Mouse (Mus musculus) thymus, postnatal 10 days (tissue): ENCODE data around the gene Ctsa.
A peak's percentile ranks its signal among the peaks of the same experiment; 100 is the strongest.
"Not testable (repeated sequence)": the region's sequence is repeated elsewhere in the genome, so short reads cannot be mapped to it uniquely, and the experiment has no call there.

Source experiments
- DNase-seq, 2 experiments: peaks; one replicate each; pipeline ENCODE4 v3.0.0; 2021; ENCODE audit warnings: low spot score in 2 of 2

Ctsa gene

DNA sequence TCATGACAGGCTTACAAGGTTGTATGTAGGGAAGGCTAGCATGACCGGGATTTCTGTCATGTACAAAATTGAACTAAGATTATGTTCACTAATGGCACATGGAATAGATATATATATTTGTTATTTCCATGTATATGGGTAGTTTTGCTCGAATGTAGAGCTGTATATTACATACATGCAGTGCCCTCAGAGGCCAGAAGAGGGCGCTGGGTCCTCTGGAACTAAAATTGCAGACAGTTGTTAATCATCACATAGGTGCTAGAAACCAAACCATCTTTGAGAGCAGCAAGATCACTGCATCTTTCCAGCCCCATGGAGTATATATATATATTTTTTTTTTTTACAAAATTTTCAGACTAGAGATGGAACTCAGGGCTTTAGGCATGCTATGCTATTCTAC is 13.1 kb downstream of the Ctsa start:
- no peak for DNase-seq

DNA sequence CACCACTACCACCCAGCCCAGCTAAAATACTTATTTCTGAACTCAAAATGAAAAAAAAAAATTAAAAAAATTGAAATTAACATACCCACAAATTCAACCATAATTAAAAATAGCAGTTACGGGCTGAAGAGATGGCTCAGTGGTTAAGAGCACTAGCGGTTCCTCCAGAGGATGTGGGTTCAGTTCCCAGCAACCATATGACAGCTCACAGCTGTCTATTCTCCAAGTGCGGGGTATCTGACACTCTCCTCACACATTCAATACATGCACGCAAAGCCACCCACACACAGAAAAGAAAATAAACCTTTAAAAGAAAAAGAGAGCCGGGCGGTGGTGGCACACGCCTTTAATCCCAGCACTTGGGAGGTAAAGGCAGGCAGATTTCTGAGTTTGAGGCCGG is 17.4 kb downstream of the Ctsa start:
- DNase-seq: peak; percentile 37 to 43

DNA sequence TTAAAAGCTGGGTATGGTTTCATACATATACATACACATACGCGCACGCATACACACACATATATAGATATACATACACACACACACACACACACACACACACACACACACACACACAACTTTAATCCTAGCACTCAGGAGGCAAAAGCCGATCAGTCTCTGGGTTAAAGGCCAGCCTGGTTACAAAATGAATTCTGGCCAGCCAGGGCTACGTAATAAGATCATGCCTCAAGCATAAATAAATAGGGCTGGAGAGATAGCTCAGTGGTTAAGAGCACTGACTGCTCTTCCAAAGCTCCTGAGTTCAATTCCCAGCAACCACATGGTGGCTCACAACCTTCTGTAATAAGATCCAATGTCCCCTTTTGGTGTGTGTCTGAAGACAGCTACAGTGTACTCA is 22.9 kb downstream of the Ctsa start:
- DNase-seq: not testable (repeated sequence)

DNA sequence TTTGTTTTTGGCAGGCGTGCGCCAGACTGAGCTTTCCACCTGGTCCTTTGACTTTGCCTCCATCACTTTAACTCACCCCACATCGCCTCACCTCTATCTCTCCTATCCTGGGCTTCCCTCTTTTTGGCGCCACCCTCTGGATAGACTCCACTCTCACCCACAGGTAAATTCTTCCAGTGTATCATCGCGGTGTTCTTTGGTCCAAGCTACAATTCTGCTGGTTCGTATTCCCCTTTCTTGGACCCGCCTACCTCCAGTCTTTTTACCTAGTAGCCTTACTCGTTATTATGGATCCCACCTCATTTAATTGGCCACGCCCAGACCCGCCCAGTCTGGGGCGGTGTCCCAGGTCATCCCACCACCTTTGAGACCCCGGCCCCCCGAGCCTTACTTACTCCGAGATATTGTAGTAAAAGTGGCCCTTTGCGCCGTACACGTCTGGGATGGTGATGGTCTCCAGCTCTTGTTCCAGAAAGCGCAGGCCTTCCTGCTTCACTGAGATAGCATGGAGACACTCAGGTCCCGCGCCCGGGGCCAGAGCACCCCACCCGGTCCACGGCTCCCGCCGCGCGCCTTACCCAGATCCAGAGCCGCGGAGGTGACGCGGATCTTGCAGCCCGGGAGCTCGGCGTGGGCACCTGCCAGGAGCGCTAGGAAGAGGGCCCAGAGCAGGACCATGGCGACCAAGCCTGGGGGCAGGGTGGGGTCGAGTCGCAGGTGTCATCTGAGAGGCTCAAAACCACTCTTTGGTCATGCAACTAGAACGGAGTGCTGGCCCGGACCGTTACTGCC is 23.8 kb downstream of the Ctsa start:
- no peak for DNase-seq

DNA sequence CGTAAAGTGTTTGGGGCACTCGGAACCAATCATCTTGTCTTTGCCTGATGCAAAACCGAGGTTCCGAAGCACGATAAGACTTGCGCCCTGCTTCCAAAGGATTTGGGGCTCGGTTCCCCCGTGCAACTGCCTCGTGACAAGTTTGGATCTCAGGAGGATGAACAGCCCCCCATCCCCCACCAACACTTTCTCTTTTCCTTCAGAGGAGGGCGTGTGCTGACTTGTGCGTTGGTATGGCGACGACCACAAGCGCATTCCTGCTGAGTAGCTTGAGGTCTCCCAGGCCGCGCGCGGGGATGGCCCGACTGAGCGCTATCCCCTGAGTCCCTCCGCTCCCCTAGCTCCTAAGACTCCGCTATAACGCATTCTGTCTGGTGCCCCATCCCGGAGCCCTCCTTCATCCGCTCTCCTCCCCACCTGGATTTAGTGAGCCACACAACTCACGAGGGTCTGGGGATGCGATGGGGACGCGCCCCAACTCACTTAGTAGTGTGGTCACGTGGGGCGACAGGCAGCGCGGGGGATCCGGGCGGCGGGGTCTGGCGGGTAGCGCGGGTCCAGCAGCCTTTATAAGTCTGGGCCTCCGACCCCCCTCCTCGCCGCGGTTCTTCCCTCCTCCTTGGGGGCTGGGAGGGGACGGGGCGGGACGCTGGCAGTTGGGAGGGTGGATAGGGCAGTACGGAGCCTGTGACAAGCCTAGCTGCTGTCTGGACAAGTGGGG is 24.6 kb downstream of the Ctsa start, which contains the start of gene Pltp:
Pltp (minus strand) TSS at position 611 of the 721 bp plus-strand sequence.
- no peak for DNase-seq

DNA sequence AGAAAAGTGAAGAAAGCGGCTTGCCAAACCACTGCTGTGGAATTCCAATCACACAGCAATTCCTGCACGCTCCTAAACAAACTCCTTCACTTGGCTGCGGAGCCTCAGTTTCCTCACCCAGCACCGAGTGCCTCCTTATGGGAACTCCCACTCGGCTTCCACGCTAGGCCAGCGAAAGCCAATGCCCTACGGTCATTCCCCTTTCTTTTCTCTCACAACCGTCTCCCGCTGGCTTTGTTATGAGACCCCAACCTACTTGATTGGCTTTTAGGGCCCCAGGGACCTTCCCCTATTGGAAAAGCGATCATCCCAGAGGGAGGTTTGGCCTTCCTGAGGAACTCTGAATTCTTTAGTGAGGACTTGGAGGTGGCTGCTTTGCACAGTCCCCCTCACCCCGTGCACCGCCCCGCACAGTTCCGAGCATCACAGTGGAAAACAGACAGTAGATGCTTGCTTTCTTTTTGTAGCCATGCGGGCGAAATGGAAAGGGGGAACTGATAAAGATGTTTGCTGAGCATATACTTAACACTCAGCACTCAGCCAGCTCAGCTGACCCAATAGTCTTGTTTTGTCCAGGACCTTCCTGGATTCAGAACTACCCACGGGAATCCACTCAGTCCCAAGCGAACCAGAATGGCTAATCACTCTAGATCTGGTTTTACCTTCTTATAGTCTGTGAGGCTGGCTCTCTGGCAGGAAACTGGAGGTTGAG is 25.3 kb downstream of the Ctsa start:
- no peak for DNase-seq

DNA sequence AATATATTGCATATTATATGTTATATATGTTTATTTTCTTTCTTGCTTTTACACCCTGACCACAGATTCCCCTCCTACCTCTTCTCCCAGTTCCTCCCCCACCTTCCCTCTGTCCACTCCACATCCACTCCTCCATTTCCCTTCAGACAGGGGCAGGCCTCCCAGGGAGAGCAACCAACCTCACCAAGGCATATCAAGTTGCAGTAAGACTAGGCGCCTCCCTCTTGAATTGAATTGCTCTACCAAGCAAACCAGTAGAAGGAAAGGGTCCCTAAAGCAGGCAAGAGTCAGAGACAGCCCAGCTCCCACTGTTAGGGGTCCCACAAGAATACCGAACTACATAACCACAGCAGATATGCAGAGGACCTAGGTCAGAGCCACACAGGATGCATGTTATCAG is 26.5 kb downstream of the Ctsa start:
- DNase-seq: no peak

DNA sequence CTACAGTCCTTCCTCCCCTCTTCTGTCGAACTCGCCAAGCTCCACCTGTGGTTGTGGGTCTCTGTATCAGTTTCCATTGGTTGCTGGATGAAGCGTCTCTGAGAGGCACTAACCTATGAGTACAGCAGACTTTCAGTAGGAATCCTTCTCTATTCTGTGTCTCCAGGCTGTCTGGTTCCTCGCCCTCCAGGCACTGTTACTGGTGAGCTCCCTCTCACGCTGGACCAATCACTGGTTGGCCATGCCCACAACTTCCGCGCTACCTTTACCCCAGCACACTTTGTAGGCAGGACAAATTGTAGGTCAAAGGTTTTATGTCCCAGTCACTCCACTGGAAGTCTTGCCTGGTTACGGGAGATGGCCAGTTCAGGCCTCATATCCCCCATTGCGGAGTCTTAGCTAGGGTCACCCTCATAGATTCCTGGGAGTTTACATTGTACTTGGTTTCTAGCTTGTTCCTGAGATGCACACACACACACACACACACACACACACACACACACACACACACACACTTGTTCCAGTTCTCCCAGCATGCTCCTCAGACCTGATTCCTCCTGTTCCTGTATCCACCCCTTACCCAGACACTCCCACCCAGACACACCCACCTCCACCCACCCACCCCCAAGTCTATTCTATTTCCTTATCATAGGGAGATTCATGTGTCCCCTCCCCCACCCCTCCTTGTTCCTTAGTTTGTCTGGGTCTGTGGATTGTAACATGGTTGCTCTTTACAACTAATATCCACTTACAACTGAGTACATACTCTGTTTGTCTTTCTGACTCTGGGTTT is 27.2 kb downstream of the Ctsa start:
- no peak for DNase-seq

DNA sequence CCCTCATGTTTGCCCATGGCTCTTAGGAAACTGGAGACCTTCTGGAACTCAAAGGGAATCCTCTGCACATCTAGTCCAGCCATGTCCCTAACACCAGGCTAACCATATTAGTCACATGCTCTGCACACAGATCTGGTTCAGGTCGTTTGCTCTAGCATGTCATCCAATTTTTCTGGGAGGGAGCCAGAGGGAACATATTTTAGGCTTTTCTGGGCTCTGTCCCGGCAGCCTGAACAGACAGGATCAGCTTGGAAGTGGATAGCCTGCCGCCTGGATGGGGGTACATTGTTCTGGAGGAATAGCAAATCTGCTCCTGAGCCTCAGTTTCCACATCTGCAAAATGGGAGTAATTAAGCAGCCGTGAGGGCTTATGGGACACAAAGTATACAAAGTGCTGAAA is 28.4 kb downstream of the Ctsa start:
- DNase-seq: no peak

DNA sequence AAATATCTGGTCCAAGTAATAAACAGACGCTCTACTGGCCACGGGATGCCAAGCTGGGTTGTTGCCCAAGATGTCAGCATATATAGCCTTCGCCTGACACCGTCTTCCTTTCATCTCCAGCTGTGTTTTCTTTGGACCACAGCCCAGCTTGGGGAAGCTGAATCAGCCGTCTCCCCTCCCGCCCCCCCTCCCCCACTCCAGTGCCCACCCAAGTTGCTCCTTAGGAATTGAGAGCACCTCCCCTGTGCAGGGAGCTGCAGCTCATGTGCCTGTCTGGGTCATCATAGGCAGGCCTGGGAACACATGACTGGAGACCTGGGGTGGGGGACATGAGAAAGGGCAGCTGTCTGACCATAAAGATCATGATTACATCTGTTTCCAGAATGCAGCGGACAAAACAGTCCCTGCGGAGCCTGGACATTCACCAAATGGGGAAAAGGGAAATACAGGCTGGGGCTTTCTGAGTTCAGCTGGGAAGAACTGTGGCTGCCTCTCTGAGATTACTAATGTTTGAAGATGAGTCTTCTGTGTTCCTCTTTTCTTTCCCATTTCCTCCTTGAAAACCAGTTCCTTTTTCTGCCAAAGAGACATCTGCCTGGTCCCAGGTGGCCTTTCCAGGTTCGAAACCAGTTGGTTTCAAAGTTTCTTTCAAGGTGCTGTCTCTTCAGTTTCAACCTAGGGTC is 29.6 kb downstream of the Ctsa start:
- no peak for DNase-seq

DNA sequence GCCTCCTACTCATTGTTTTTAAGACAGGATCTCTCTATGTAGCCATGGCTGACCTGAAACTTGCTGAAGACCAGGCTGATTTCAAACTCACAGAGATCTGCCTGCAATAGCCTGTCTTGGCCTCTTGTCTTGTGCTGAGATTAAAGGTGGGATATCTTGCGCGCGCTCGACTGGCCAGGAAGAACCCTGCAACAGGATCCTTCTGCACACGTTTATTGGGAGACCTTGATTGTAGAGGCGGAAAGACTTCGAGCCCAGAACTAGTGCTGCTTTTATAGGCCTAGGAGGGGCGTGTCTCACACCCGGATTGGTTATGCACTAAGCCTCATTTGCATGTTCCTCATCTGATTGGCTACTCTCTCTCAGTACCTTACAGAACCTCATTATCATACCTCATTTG is 30.7 kb downstream of the Ctsa start:
- not testable (repeated sequence) for DNase-seq

DNA sequence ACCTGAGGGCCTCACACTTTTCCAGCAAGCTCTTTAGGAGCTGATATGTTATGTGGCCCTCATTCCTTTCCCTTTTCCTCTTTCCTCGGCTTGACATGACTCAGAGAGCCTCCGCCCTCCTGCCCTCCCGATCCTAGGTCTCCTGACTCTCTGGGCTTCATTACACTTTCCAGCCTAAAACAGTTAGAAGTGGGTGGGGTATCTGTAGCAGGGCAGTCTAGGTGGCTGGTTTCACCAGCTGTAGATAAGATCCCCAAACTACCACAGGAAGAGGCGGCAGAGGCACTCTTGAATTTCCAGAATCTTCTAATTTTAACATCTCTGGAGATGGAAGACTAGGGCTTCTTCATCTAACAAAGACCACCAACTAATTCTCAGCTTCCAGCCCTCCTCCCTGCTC is 31.9 kb downstream of the Ctsa start:
- no peak for DNase-seq

DNA sequence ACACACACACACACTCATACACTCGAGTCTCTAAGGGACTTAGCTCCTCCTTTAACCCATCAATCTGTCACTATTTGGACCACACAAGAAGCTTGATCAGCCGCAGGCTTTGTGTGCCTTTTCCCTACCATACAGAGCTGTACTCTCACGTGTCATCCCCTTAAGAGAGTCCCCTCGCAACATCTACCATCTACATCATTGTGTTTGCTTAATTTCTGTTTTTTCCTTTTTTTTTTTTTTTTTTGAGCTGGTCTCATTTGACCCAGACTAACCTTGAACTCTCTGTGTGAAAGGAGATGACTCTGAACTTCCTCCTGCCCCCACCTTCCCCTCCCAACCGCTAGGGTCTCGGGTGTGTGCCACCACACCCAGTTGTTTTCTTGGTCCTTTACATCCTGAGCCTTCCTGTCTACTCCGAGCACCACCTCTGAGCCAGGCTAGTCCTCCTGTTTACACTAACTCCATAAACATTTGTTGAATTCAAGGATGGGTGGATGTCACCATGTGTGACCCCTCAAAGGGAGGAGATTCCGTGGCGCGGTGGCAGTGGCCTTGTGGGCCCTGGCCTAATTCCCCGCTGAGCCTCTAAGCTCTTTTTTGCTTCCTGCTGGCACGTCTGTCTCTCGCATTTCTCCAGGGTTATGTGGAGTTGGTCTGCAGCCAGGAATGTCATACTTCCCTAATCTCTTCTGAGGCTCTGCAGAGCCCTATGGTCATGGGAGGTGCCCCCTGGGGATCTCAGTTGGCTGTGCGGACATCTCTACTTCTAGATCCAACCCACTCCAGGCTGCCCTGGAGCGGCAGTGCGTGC is 34.3 kb downstream of the Ctsa start:
- DNase-seq: no peak

DNA sequence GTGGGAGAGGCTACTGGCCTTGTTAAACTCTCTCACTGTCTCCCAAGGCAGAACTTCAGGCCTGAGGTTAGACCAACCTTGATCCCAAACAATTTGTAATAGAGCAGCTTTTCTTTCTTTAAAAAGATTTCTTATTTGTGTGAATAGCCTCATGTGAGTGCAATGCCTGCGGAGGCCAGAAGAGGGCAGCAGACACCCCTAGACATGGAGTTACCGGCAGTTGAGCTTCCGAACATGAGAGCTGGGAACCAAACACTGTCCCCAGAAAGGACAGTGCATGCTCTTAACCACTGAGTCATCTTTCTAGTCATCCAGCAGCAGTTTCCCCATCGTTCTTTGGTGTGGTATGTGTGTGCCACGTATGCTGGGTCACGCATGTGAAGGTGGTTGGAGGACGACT is 34.9 kb downstream of the Ctsa start:
- no peak for DNase-seq

DNA sequence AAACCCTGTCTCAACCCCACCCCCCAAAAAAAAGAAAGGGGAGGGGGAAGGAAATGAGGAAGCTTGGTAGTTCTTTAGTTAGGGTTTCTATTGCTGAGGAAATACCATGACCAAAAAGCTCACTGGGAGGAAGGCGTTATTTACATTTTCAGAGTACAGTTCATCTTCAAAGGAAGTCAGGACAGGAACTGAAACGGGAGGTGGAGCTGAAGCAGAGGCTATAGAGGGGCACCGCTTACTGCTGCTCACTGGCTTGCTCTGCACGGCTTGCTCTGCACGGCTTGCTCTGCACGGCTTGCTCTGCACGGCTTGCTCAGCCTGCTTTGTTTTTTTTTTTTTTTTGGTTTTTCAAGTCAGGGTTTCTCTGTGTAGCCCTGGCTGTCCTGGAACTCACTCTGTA is 35.8 kb downstream of the Ctsa start:
- no peak for DNase-seq

DNA sequence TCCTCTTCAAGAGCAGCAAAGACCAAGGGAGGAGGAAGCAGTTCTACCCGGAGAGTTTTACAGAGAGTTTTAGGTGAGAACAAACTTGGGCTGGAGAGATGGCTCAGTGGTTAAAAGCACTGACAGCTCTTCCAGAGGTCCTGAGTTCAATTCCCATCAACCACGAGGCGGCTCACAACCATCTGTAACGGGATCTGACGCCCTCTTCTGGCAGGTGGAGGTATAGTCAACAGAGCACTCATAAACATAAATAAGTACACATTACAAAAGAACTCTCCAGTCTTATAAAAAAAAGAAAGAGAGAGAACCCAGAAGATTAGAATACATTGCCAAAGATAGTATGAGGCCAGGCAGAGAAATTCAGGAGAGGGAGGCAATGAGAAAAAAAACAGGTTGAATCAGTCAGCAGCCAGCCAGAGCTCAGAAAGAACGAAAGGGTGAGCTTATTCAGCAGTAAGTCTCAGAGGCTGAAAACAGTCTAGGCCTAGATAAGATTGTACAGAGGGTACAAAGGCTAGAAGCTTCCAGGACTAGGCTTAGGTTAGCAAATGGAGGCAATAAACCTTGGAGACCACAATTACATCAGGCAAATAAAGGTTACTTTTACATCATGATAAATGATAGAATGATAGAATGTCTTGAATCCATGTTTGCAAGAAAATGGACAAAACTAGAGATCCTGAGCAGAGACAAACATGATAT is 39.1 kb downstream of the Ctsa start:
- no peak for DNase-seq

DNA sequence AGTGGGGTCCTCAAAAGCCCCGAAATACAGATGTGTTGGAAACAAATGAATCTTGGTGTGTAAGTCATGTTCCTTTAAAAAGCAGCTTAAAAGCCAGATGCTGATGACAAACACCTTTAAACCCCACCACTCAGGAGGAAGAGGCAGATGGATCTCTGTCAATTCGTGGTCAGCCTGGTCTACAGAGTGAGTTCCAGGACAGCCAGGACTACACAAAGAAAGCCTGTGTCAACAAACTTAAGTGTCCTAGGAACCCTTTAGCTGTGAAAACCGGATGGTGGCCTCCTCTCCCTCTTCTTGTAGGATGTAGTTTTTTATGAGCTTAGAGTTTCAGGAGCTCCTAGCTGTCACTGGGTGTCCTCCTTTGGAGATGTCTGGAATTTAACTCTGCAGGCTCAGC is 40.9 kb downstream of the Ctsa start:
- no peak for DNase-seq

DNA sequence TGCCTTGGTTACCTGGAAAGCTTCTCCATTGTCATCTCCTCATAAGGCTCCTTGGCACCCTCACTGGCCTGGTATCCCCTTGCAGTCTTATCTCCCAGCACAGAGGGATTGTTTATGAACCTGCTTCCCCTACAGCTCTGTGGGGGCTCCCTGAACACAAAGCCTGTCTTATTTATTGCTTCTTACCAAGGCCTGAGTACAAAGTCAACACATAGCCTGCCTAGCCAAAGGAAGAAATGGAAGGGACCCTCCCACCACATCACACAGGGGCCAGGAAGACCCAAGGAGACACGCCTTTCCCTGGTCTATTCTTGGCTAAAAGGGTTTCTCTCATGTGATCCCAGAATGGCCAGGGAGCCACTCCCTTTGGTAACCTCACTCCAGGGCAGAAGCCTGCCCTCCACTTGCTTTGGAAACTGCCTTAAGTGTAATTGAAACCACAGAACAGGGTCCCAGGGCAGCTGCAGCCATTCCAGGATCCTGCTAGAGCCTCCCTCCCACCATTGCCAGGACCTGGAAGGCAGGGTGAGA is 41.6 kb downstream of the Ctsa start:
- DNase-seq: no peak

DNA sequence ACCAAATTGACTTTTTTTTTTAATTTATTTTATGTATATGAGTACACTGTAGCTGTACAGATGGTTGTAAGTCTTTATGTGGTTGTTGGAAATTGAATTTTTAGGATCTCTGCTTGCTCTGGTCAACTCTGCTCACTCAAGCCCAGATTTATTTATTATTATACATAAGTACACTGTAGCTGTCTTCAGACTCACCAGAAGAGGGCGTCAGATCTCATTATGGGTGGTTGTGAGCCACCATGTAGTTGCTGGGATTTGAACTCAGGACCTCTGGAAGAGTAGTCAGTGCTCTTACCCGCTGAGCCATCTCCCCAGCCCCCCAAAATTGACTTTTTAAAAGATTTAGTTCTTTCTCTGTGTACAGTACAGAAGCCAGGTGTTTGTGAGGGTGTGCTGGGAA is 43.0 kb downstream of the Ctsa start:
- not testable (repeated sequence) for DNase-seq
